Mouse (Mus musculus) myocyte (in vitro differentiated cells): ENCODE measurements around the gene Fth1.

Experiments
- MAX ChIP-seq: IDR thresholded peaks from one replicate; pipeline ENCODE4 v1.6.1; 2011; ENCODE audit warnings: low read depth, mild to moderate bottlenecking, control low read depth
- POLR2A ChIP-seq: IDR thresholded peaks from one replicate; pipeline ENCODE4 v1.6.1; 2011; ENCODE audit warnings: low read depth, mild to moderate bottlenecking, control low read depth, moderate library complexity; ENCODE audit not compliant: insufficient read length
- REST ChIP-seq: IDR thresholded peaks from one replicate; pipeline ENCODE4 v1.6.1; 2011; ENCODE audit warnings: mild to moderate bottlenecking, control low read depth, moderate library complexity; ENCODE audit not compliant: insufficient read depth, insufficient read length
- USF1 ChIP-seq: IDR thresholded peaks from one replicate; pipeline ENCODE4 v1.6.1; 2011; ENCODE audit warnings: low read depth, mild to moderate bottlenecking, control low read depth, moderate library complexity

- TF ChIP-seq POLR2A, result peak; percentile 20
- TF ChIP-seq USF1, result no peak
- TF ChIP-seq MAX, result no peak
- TF ChIP-seq REST, result no peak
These were observed 5.6 kb downstream of the Fth1 start for GRCm38 (mm10) chr19:9985900-9986421.
